Mouse (Mus musculus) limb, embryonic 11.5 days (tissue): ENCODE measurements at regions not wholly inside any gene's neighbourhood (a gene's known extent, or its start where the extent isn't known, plus 50 kb on each side); places are given as distances from the start of the nearest gene placed in this dataset.

Source experiments
- ATAC-seq: fragments of 200-750 bp; cut with Nextera tagmentation; 2 replicates; pipeline ENCODE4 v1.8.0; 2017; ENCODE audit warnings: low read depth; ENCODE audit not compliant: insufficient number of reproducible peaks, low FRiP score, low TSS enrichment
- DNase-seq: peaks from one replicate; pipeline ENCODE4 v3.0.0-alpha.2; 2015; ENCODE audit warnings: low spot score
- H3K27ac ChIP-seq: fragments of 300-500 bp; sonication (generic); replicated peaks from 2 replicates; pipeline ENCODE4 v1.5.1; 2014; ENCODE audit warnings: low read depth, mild to moderate bottlenecking, low read length
- H3K27me3 ChIP-seq: fragments of 300-500 bp; sonication (generic); 2 replicates; pipeline ENCODE4 v1.6.1; 2014; ENCODE audit warnings: mild to moderate bottlenecking, low read length, mixed read lengths; ENCODE audit not compliant: control insufficient read depth, insufficient read depth
- H3K36me3 ChIP-seq: fragments of 300-500 bp; sonication (generic); 2 replicates; pipeline ENCODE4 v1.6.1; 2014; ENCODE audit warnings: mild to moderate bottlenecking, low read length, moderate library complexity, mixed read lengths; ENCODE audit not compliant: control insufficient read depth, insufficient read depth
- H3K4me1 ChIP-seq: fragments of 300-500 bp; sonication (generic); 2 replicates; pipeline ENCODE4 v1.6.1; 2014; ENCODE audit warnings: low read length, mixed read lengths; ENCODE audit not compliant: control insufficient read depth, insufficient read depth
- H3K4me2 ChIP-seq: fragments of 300-500 bp; sonication (generic); 2 replicates; pipeline ENCODE4 v1.6.1; 2014; ENCODE audit warnings: low read depth, mild to moderate bottlenecking, moderate library complexity; ENCODE audit not compliant: severe bottlenecking
- H3K4me3 ChIP-seq: fragments of 300-500 bp; sonication (generic); 2 replicates; pipeline ENCODE4 v1.5.1; 2014; ENCODE audit warnings: low read depth, low read length
- H3K9ac ChIP-seq: fragments of 300-500 bp; sonication (generic); 2 replicates; pipeline ENCODE4 v1.6.1; 2014; ENCODE audit warnings: mild to moderate bottlenecking, low read length
- H3K9me3 ChIP-seq: fragments of 300-500 bp; sonication (generic); 2 replicates; pipeline ENCODE4 v1.6.1; 2016; ENCODE audit warnings: low read length; ENCODE audit not compliant: control insufficient read depth
- WGBS: fragments of 180-500 bp; shearing (Covaris S2); extraction: QIAGEN DNeasy Blood & Tissue Kit; methylation state at CpG from one replicate; pipeline ENCODE4 v1.1.7; 2014; 5-methylcytosine and 5-hydroxymethylcytosine counted together

DNA sequence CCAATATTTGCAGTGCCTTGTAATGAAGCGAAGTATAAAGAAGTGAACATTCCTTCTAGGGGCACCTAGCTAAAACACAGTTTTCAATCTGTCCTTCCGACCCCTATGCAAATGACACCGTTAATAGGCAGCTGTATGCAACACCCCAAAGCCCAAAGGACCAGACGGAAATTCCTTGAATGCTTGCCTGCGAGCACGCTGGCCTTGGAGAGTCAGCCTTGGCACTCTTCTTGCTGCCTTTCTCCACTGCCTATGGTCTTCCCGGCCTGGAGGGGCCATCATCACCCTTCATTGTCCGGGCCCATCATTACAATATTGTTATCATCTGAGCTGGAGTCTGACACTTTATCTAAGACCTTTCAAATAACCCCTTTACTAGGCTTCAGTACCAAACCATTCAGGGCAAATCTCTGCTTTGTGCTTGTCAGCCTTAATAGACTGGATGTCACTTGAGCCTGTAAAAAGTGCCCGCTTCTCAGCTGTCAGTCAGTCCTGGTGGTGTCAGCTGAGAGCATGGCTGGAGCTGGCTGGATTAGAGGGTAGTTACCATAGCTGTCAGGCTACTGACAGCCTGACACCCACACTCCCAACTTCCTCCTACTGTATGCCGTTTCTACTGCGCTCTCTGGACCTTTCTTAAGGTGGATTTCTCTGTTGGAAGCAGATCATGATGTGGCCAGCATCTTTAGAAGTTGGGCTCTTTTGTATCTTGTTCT lies 290.6 kb upstream of the Atp5g3 start:
- Histone ChIP-seq H3K27me3 (no peaks in the 10 kb centered on the region), H3K4me2 (peak overlapping the region; percentile 20; the same call in 1 of the 2 replicates), H3K27ac (0 out of 2 replicates have a peak overlapping the region, but pooled peaks have one; percentile 8), H3K36me3 (no peaks in the 10 kb centered on the region), H3K9ac (no peak overlapping the region), H3K4me3 (no peak overlapping the region), H3K9me3 (no peaks in the 10 kb centered on the region), H3K4me1 (peaks cover 17% of the 10 kb centered on the region)
- WGBS: 42% methylated on average over 11 of the region's 11 CpGs
- DNase-seq (peak; percentile 40), ATAC-seq (no peak)

DNA sequence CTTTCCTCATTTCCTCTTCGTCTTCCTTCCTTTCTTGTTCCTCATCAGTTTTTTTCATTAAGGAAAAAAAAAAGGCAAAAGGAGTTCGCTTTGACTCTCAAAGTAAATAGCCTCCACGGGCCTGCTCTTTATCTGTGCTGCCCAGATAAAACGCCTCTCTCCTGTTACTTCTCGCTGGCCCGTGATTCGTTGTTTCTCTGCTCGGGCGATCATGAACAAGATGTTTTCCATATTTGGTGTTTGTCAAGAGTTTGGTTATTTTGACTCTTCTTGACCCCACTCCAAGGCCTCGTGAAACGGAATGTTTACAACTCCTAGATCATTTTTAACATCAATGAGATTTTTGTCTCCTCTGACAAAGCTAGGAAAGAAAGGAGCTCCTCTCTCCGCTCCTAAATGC lies 288.4 kb upstream of the Atp5g3 start:
- DNase-seq (no peak), ATAC-seq (no peak)
- WGBS: 58% methylated on average over 12 of the region's 12 CpGs

DNA sequence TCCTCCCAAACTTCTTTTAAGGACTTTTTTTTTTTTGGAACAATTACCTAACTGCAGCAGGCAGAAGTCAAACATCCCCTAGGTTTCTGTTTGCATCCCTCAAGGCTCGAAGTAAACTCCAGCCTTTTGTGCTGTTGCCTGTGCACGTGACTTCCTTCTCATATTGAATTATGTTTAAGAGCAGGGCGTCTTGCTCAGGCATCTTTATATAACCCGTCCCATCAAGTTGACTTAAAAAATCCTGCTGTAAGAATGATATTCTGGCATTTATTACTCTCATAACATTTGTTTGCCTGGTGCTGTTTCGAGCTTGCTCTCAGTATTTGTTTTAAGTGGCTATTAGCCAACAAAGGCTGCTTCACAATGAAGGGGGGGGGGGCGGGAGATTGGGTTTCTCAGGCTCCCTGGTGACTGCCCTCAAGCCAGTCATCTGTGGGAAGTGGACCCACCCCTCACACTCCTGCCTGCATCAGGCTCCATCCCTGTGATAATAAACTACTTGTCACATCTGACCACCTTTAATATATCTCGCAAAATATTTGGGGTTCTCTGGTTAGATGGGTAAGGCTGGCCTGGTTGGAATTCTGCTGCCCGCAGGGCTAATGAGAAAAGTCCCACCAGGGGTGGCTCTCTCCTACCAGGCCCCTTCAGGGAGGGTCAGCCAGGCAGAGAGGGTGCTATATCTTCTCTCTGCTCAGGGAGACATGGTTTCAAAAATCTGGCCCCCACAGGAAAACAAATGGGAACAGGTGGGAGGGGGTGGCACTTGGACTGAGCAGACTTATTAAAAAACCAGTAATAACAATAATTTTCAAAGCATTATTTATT lies 277.1 kb upstream of the Atp5g3 start:
- H3K4me3 ChIP-seq: no peak overlapping the region
- 28% methylated on average over 8 of the region's 8 CpGs for WGBS
- H3K36me3 ChIP-seq: no peaks in the 10 kb centered on the region
- ATAC-seq: 0 out of 2 replicates have a peak, but pooled peaks have one; percentile 60
- peaks cover 6% of the 10 kb centered on the region; the same call in 1 of the 2 replicates for H3K4me1 ChIP-seq
- no peak overlapping the region for H3K9ac ChIP-seq
- H3K9me3 ChIP-seq: no peaks in the 10 kb centered on the region
- H3K4me2 ChIP-seq: no peak overlapping the region
- H3K27me3 ChIP-seq: no peaks in the 10 kb centered on the region
- H3K27ac ChIP-seq: 0 out of 2 replicates have a peak overlapping the region, but pooled peaks have one; percentile 56
- no peak for DNase-seq

More for the DNA sequence above, 288.4 kb upstream of the Atp5g3 start:
- Histone ChIP-seq H3K4me1 (peaks cover 17% of the 10 kb centered on the region), H3K4me3 (no peak overlapping the region), H3K27me3 (no peaks in the 10 kb centered on the region), H3K4me2 (no peak overlapping the region), H3K27ac (no peak overlapping the region), H3K36me3 (no peaks in the 10 kb centered on the region), H3K9me3 (no peaks in the 10 kb centered on the region), H3K9ac (no peak overlapping the region)

DNA sequence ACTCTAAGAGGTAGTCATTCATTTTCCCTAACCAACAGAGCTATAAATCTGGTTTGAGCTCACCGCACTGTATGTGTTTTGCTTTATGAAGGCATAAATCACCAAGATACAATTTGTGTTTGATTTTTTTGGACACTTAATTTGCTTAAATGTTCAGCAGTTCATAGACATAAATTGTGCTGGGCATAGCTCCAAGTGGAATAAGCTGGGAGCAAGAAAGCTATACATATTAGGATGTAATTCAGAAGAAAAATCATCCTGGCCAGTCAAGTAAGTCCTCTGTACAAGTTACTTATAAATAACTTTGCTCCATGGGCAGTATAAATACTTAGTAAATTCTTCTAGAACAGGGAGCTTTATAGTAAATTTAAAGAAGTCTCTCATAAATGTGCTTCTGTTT lies 267.0 kb upstream of the Atp5g3 start:
- no peak overlapping the region for H3K4me3 ChIP-seq
- no peak overlapping the region for H3K27ac ChIP-seq
- ATAC-seq (no peak), DNase-seq (no peak)
- WGBS: 74% methylated on average over 1 of the region's 1 CpGs
- no peaks in the 10 kb centered on the region for H3K9me3 ChIP-seq
- no peaks in the 10 kb centered on the region for H3K4me1 ChIP-seq
- H3K36me3 ChIP-seq: no peaks in the 10 kb centered on the region
- no peak overlapping the region for H3K4me2 ChIP-seq
- H3K27me3 ChIP-seq: no peaks in the 10 kb centered on the region
- no peak overlapping the region for H3K9ac ChIP-seq

DNA sequence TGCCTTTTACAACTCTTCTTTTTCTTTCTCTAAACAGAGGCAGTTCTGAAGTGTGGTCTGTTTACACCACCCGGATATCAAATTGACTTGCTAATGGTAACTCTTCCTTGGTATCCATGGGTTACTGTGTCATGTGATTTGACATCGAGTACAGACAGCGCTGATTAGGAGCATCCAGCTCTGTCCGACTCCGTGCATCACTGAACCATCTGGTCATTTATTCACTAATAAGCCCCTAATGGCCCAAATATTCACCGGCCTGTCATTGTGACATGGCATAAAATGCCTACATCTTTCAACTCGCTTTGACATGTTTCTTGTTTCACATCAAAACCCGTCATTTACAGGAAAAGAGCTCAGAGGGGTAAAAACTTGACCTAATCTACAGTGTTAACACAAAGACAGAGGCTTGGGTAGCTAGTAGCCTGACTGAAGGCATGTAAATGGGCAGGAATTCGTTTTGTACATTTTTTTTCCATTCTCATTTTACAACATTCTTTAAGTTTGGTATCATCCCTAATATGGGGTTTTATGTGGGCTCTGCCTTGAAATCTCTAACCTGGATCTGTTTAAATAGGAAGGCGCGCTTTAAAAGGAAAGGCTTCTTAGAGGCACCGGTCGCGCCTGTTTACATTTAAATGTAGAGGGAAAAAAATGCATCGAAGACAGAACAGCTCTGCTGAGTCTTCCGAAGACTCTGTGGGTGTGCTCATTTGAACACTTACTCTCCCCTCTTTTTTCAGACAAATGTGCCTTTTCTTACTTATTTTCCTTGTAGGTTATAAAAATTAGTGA lies 257.8 kb upstream of the Atp5g3 start:
- ATAC-seq: no peak
- 65% methylated on average over 16 of the region's 16 CpGs for WGBS
- no peaks in the 10 kb centered on the region for H3K9me3 ChIP-seq

DNA sequence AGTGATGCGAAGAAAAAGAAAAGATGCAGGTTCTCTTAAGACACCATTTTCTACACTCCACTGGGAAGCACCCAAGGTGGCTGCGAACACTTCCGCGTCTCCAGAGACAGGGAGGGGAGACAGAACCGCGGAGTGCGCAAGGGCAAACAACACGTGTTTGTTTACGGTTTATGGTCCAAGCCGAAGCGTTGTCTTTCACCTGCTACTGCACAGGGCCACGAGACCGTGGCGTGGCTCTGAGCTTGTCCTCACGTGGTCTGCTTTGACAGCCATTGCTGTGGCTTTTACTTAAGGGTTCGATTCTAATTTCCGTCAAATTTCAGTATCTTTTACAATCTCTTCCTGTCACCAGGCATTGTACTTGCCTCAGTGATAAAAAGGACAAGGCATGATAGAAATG lies 257.2 kb upstream of the Atp5g3 start:
- Histone ChIP-seq H3K27me3 (no peaks in the 10 kb centered on the region), H3K4me1 (no peaks in the 10 kb centered on the region), H3K4me2 (no peak overlapping the region), H3K4me3 (no peak overlapping the region), H3K9me3 (no peaks in the 10 kb centered on the region), H3K9ac (no peak overlapping the region), H3K27ac (no peak overlapping the region), H3K36me3 (no peaks in the 10 kb centered on the region)
- WGBS: 90% methylated on average over 17 of the region's 17 CpGs
- ATAC-seq (no peak), DNase-seq (no peak)

More for the DNA sequence above, 257.8 kb upstream of the Atp5g3 start:
- DNase-seq: no peak
- H3K27ac ChIP-seq: no peak overlapping the region
- no peaks in the 10 kb centered on the region for H3K36me3 ChIP-seq
- H3K27me3 ChIP-seq: no peaks in the 10 kb centered on the region
- H3K4me2 ChIP-seq: no peak overlapping the region
- H3K9ac ChIP-seq: no peak overlapping the region
- no peak overlapping the region for H3K4me3 ChIP-seq
- H3K4me1 ChIP-seq: no peaks in the 10 kb centered on the region

DNA sequence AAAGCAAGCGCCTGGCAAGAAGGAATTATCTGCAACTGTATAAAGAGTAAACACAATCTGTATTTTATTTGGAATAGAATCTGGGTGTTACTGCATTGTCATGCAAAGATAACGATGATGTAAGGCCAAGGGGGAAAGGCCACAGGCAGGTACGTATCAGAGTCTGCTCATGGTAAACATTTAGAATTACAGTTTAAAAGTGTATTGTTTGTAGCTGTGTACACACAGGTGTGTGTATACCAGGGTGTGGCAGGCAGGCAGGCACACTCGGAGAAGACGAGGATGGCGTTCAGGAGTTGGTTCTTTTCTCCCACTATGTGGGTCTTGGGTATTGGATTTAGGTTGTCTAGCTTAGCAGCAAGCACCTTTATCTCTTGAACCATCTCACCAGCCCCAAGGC lies 242.9 kb upstream of the Atp5g3 start:
- H3K4me2 ChIP-seq: no peak overlapping the region
- no peaks in the 10 kb centered on the region for H3K27me3 ChIP-seq
- DNase-seq (no peak), ATAC-seq (no peak)
- 0 out of 2 replicates have a peak, but pooled peaks cover 2% of the 10 kb centered on the region for H3K4me1 ChIP-seq
- no peak overlapping the region for H3K27ac ChIP-seq
- 90% methylated on average over 6 of the region's 6 CpGs for WGBS
- H3K36me3 ChIP-seq: no peaks in the 10 kb centered on the region
- no peak overlapping the region for H3K4me3 ChIP-seq
- H3K9me3 ChIP-seq: no peaks in the 10 kb centered on the region
- no peak overlapping the region for H3K9ac ChIP-seq

DNA sequence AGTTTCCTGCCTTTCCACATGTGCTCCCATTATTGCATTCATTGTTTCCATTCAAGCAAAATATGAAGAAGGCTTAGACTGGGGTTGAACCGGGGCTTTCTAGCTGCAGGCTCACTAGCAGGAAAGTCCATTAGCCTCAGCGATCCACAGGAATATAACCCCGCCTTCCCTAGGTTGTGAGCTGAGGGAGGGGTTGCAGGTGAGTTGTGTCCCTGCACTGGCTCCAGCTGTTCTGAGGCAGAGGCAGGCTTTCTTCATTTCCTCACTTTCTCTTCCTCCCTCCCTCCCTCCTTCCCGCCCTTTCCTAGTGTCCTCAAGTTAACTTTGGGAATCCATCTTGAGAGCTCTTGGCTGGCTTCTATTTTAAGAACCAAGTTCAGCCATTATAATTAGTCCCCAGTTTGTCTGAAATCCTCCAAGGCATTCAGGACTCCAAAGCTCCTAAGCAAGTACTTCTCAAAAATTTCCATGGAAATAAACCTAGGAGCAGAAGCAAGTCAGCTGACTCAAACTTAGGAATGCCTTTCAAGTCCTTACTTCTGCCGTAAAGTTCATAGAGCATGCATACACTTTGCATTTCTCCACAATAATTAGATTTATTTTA lies 242.2 kb upstream of the Atp5g3 start:
- Histone ChIP-seq H3K4me2 (no peak overlapping the region), H3K9ac (no peak overlapping the region), H3K4me1 (0 out of 2 replicates have a peak, but pooled peaks cover 2% of the 10 kb centered on the region), H3K9me3 (no peaks in the 10 kb centered on the region), H3K4me3 (no peak overlapping the region), H3K36me3 (no peaks in the 10 kb centered on the region), H3K27me3 (no peaks in the 10 kb centered on the region), H3K27ac (no peak overlapping the region; the same call in 1 of the 2 replicates)
- ATAC-seq (no peak), DNase-seq (no peak)
- 55% methylated on average over 5 of the region's 5 CpGs for WGBS
